Mouse (Mus musculus) MEL (cell line): ENCODE data around the gene Amh. TPM values are rescaled to one million over a fixed set of nuclear protein-coding genes. Genes with fewer than 3 reads are reported as not detected.

Experiments
- DNase-seq: peaks from one replicate; pipeline ENCODE4 v3.0.0; 2011; ENCODE audit warnings: low read depth, low spot score
- H3K27ac ChIP-seq: 2 replicates; pipeline ENCODE4 v1.5.1; 2012; ENCODE audit warnings: low read depth, mild to moderate bottlenecking, control low read depth, low read length, moderate library complexity; ENCODE audit not compliant: control insufficient read depth
- H3K27me3 ChIP-seq, 2 experiments: fragments of 150-350 bp in 1 of 2; sonication (generic) in 1 of 2; 2 replicates each; pipeline ENCODE4 v1.6.1; 2012; ENCODE audit warnings: low read length in 2 of 2, mild to moderate bottlenecking in 2 of 2, improper control_type of control experiment in 1 of 2, moderate library complexity in 1 of 2; ENCODE audit not compliant: insufficient read depth in 2 of 2, control insufficient read depth in 1 of 2
- H3K36me3 ChIP-seq, 2 experiments: 2 replicates each; pipeline ENCODE4 v1.6.1; 2012 to 2014; ENCODE audit warnings: low read length in 2 of 2, improper control_type of control experiment in 1 of 2, inconsistent platforms in 1 of 2, mild to moderate bottlenecking in 1 of 2; ENCODE audit not compliant: insufficient read depth in 2 of 2, control insufficient read depth in 1 of 2
- H3K4me1 ChIP-seq, 2 experiments: fragments of 150-350 bp in 1 of 2; sonication (generic) in 1 of 2; 2 replicates each; pipeline ENCODE4 v1.6.1; 2012; ENCODE audit warnings: low read length in 2 of 2, improper control_type of control experiment in 1 of 2, mild to moderate bottlenecking in 1 of 2; ENCODE audit not compliant: insufficient read depth in 2 of 2, control insufficient read depth in 1 of 2
- H3K4me3 ChIP-seq, 2 experiments: fragments of 150-350 bp in 1 of 2; sonication (generic) in 1 of 2; 2 replicates each; pipeline ENCODE4 v1.5.1; 2012; ENCODE audit warnings: low read depth in 2 of 2, low read length in 2 of 2, mild to moderate bottlenecking in 2 of 2, moderate library complexity in 2 of 2, control low read depth in 1 of 2, improper control_type of control experiment in 1 of 2; ENCODE audit not compliant: control insufficient read depth in 1 of 2, insufficient read depth in 1 of 2
- H3K79me2 ChIP-seq: 2 replicates; pipeline ENCODE4 v1.6.1; 2012; ENCODE audit warnings: mild to moderate bottlenecking, low read length, moderate library complexity; ENCODE audit not compliant: control insufficient read depth, poor library complexity, insufficient read depth
- H3K9ac ChIP-seq: 2 replicates; pipeline ENCODE4 v1.6.1; 2012; ENCODE audit warnings: low read depth, mild to moderate bottlenecking, control low read depth, low read length, moderate library complexity; ENCODE audit not compliant: control insufficient read depth, poor library complexity, severe bottlenecking
- H3K9me3 ChIP-seq: fragments of 150-350 bp; sonication (generic); replicated peaks from 2 replicates; pipeline ENCODE4 v1.6.1; 2012; ENCODE audit warnings: mild to moderate bottlenecking, low read length, improper control_type of control experiment, moderate library complexity; ENCODE audit not compliant: insufficient read depth
- E2F4 ChIP-seq: IDR thresholded peaks from 2 replicates; pipeline ENCODE4 v1.6.1; 2011; ENCODE audit warnings: low read depth, low read length, improper control_type of control experiment, borderline replicate concordance
- GABPA ChIP-seq: IDR thresholded peaks from 2 replicates; pipeline ENCODE4 v1.6.1; 2012; ENCODE audit warnings: low read depth, mild to moderate bottlenecking, inconsistent platforms, low read length, improper control_type of control experiment, moderate library complexity
- MAX ChIP-seq: IDR thresholded peaks from 2 replicates; pipeline ENCODE4 v1.6.1; 2011; ENCODE audit warnings: low read length, improper control_type of control experiment
- MAZ ChIP-seq: IDR thresholded peaks from 2 replicates; pipeline ENCODE4 v1.6.1; 2012; ENCODE audit warnings: low read depth, mild to moderate bottlenecking, inconsistent platforms, low read length, improper control_type of control experiment
- MXI1 ChIP-seq: IDR thresholded peaks from 2 replicates; pipeline ENCODE4 v1.6.1; 2011; ENCODE audit warnings: mild to moderate bottlenecking, low read depth, low read length, improper control_type of control experiment
- NELFE ChIP-seq: IDR thresholded peaks from 2 replicates; pipeline ENCODE4 v1.6.1; 2011; ENCODE audit warnings: low read depth, low read length, improper control_type of control experiment
- POLR2A ChIP-seq, 2 experiments: IDR thresholded peaks; 2 replicates each; pipeline ENCODE4 v1.6.1; 2011 to 2012; ENCODE audit warnings: low read length in 2 of 2, mild to moderate bottlenecking in 2 of 2, control low read depth in 1 of 2, improper control_type of control experiment in 1 of 2, low read depth in 1 of 2, moderate library complexity in 1 of 2; ENCODE audit not compliant: control insufficient read depth in 1 of 2, insufficient read depth in 1 of 2, poor library complexity in 1 of 2
- POLR2AphosphoS2 ChIP-seq: IDR thresholded peaks from 2 replicates; pipeline ENCODE4 v1.6.1; 2011; ENCODE audit warnings: low read length, improper control_type of control experiment
- RAD21 ChIP-seq: IDR thresholded peaks from 2 replicates; pipeline ENCODE4 v1.6.1; 2011; ENCODE audit warnings: mild to moderate bottlenecking, low read depth, low read length, improper control_type of control experiment
- TAL1 ChIP-seq: IDR thresholded peaks from 2 replicates; pipeline ENCODE4 v1.6.1; 2012; ENCODE audit warnings: mild to moderate bottlenecking, inconsistent platforms, low read length, moderate library complexity, mixed read lengths
- ZC3H11A ChIP-seq: IDR thresholded peaks from 2 replicates; pipeline ENCODE4 v1.6.1; 2012; ENCODE audit warnings: low read depth, mild to moderate bottlenecking, inconsistent platforms, low read length, improper control_type of control experiment
- ZMIZ1 ChIP-seq: IDR thresholded peaks from 2 replicates; pipeline ENCODE4 v1.6.1; 2012; ENCODE audit warnings: low read depth, mild to moderate bottlenecking, inconsistent platforms, low read length, improper control_type of control experiment, moderate library complexity
- ZNF384 ChIP-seq: IDR thresholded peaks from 2 replicates; pipeline ENCODE4 v1.6.1; 2012; ENCODE audit warnings: low read depth, mild to moderate bottlenecking, inconsistent platforms, low read length, improper control_type of control experiment
- polyA plus RNA-seq, 2 experiments: library from polyadenylated mRNA; stranded (reverse) in 1 of 2; unstranded in 1 of 2; fragments of >175 nt in 1 of 2; fragments of >200 nt in 1 of 2; gene quantifications; 2 replicates each; pipeline versions ENCODE4 v1.2.1 to v1.2.4; 2012; ENCODE audit warnings: low replicate concordance in 2 of 2, low read depth in 1 of 2; ENCODE audit not compliant: insufficient read length in 2 of 2, insufficient read depth in 1 of 2, missing spikeins in 1 of 2
- total RNA-seq: library from RNA; depleted of rRNA; stranded (reverse); fragments of 300-350 nt; gene quantifications from 2 replicates; pipeline ENCODE4 v1.2.3, GENCODE M21; 2012

The Amh gene
- total and polyA plus RNA-seq, 3 experiments: 0.42 to 1.1 TPM; not detected in 1

- H3K4me1 ChIP-seq: peaks cover 0 to 2% of the 10 kb centered on the region in 2 experiments; a peak in 2 of 4 replicates
- peaks cover 4% of the 10 kb centered on the region for H3K79me2 ChIP-seq
- H3K4me3 ChIP-seq: no peak overlapping the region
- DNase-seq: no peak
- H3K36me3 ChIP-seq: peaks cover 3 to 13% of the 10 kb centered on the region in 2 experiments; a peak in 3 of 4 replicates
- H3K27ac ChIP-seq: no peak overlapping the region
- H3K9ac ChIP-seq: no peak overlapping the region
- no peaks in the 10 kb centered on the region for H3K27me3 ChIP-seq
- H3K9me3 ChIP-seq: no peaks in the 10 kb centered on the region
- TF ChIP-seq NELFE: no peak
- no peak for TF ChIP-seq ZNF384
- TF ChIP-seq E2F4: no peak
- TF ChIP-seq MAZ: no peak
- TF ChIP-seq MAX: no peak
Observed at GRCm38 (mm10) chr10:80791476-80792174, 13.4 kb upstream of the Amh start.

GRCm38 (mm10) chr10:80792175-80793032 is 12.6 kb upstream of the Amh start:
- Histone ChIP-seq H3K36me3 (peaks cover 7 to 10% of the 10 kb centered on the region in 2 experiments; a peak in 3 of 4 replicates), H3K4me3 (no peak overlapping the region), H3K27ac (no peak overlapping the region), H3K9me3 (no peaks in the 10 kb centered on the region), H3K9ac (no peak overlapping the region), H3K27me3 (no peaks in the 10 kb centered on the region), H3K4me1 (peaks cover 0 to 6% of the 10 kb centered on the region in 2 experiments; a peak in 2 of 4 replicates), H3K79me2 (peaks cover 12% of the 10 kb centered on the region)
- DNase-seq: peak; percentile 19
- TF ChIP-seq NELFE: no peak
- no peak for TF ChIP-seq ZC3H11A
- TF ChIP-seq RAD21: no peak
- TF ChIP-seq POLR2AphosphoS2: 0 out of 2 replicates have a peak, but pooled peaks have one; percentile 21
- peak in 1 of 2 experiments; percentile 21; a peak in 1 of 4 replicates for TF ChIP-seq POLR2A (IDR thresholded peaks at IDR 0.05; ENCODE audit: control insufficient read depth in 1 of 2, insufficient read depth in 1 of 2, low read depth in 1 of 2, low read length in 2 of 2, poor library complexity in 1 of 2)
- no peak for TF ChIP-seq MXI1
- TF ChIP-seq GABPA: no peak
- no peak for TF ChIP-seq TAL1
- no peak; the same call in 1 of the 2 replicates for TF ChIP-seq ZMIZ1
